ENCODE assay signal across 8 mouse cellular contexts in the genomic region with DNA sequence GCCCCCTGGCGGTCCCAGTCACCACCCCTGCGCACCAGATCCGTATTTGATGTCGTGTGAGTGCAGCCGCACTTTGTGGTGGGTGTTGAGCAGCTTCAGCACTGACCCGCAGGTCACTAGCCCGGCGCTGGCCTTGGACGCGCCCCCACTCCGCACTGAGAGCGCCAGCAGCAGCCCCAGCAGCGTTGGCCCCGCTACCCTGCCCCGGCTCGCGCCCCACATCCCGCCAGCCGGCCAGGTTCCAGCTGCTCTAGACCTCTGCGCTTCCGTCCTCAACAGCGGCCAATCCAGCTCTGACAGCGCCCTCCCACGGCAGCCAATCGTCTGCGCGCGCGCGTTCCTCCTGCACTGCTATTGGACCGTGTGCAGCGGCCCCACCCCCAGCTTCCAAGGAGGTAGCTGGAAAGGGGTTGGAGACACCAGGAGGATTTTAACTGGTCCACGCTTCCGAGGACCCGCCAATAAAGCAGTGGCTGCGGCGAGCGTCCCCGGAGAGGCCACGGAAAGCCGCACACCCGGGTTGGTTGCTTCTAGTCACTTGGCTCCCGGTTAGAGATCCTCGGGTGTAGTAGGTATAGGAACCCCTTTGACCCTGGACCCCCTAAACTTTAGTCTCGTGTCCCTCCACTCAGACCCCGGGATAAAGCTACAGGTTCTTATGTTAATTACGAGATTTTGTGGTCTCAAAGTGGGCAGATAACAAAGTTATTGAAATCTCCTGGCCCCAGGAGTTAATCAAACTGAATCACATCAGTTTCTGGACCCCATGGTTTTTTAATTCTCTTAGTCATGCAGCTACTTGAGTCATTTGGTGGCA. TPM values are rescaled to one million over a fixed set of nuclear protein-coding genes. Genes with fewer than 3 reads are reported as not detected.
A peak's percentile ranks its signal among the peaks of the same experiment; 100 is the strongest.
DNase-seq lines count a peak whose midpoint lies in the region; ATAC-seq lines count a peak whose summit lies in the region.

A gene (minus strand): TSS at position 295 of the 817 bp plus-strand sequence.

- peak; percentile 98 for ATAC-seq in hindbrain, embryonic 12.5 days (ENCODE audit: low FRiP score)

- H3K9me3 ChIP-seq in hindbrain, embryonic 12.5 days (replicated peaks) = no peaks in the 10 kb centered on the region

- H3K4me3 ChIP-seq in hindbrain, embryonic 12.5 days = peak within 1 kb of the TSS; percentile 66

- H3K4me2 ChIP-seq in hindbrain, embryonic 12.5 days (replicated peaks) = peak within 1 kb of the TSS; percentile 99

- H3K4me1 ChIP-seq in hindbrain, embryonic 12.5 days = peaks cover 18% of the 10 kb centered on the region

- no peaks in the 10 kb centered on the region for H3K27me3 ChIP-seq in hindbrain, embryonic 12.5 days

- peak within 1 kb of the TSS; percentile 85 for H3K27ac ChIP-seq in hindbrain, embryonic 12.5 days

- under 1% methylated on average over 47 of the region's 47 CpGs for WGBS in hindbrain, embryonic 12.5 days

- H3K36me3 ChIP-seq in hindbrain, embryonic 12.5 days = no peaks in the 10 kb centered on the region

- peak within 1 kb of the TSS; percentile 68 for H3K9ac ChIP-seq in hindbrain, embryonic 12.5 days

- DNase-seq in Muller cell, postnatal 12 days (ENCODE audit: inconsistent ontology term) = peak; percentile 100
- peak; percentile 97 for DNase-seq in cerebellum, adult 9-11 months
- DNase-seq in frontal cortex, postnatal 10 days (ENCODE audit: low spot score in 2 of 2) = peak; percentile 95 to 98
- DNase-seq in layer of hippocampus, postnatal 14 days (ENCODE audit: low spot score in 2 of 2) = peak; percentile 94 to 97
- DNase-seq in lung, postnatal 14 days = peak; percentile 98
- peak; percentile 88 for DNase-seq in retina, adult 2 months (ENCODE audit: low read depth, low spot score)
- DNase-seq in thymus, postnatal 36 days = peak; percentile 95 to 97

RNA-seq across cellular contexts. Expression of the gene that starts here (rescaled TPM):
- polyA plus RNA-seq in hindbrain, embryonic 12.5 days (2016; fragmentation: Nextera tagmentation; extraction: Ambion mirVana) = 57.6 and 67.0 TPM in 2 replicates
- 10 to 100 TPM; 15.8 to 24.9 TPM for total RNA-seq in layer of hippocampus, postnatal 14 days (2021)

Comparison
In these comparisons a context has a peak if more than half of its experiments do, and no peak if none do; other contexts are left out.
1. Peak in every context shown above with its lines: DNase-seq, ATAC-seq, H3K4me3 ChIP-seq and H3K27ac ChIP-seq.